Mouse (Mus musculus): ENCODE results near the gene Gm10912. TPM values are rescaled to one million over a fixed set of nuclear protein-coding genes. Genes with fewer than 3 reads are reported as not detected.

The Gm10912 gene
- total and polyA plus RNA-seq, 3 experiments = 0.17 to 0.49 (median 0.24) TPM

Other genes starting within 250 kb of the Gm10912 start
- 10 to 100 TPM; 19.1 to 31.8 TPM for gene Lmo2, start 107.8 kb upstream of the Gm10912 start, total RNA-seq (2021)
- 24.0 and 26.7 TPM in 2 replicates for gene Lmo2, start 107.8 kb upstream of the Gm10912 start, polyA plus RNA-seq (2012; rRNA removed)
- gene Fbxo3, start 38.1 kb upstream of the Gm10912 start, total RNA-seq (2021) = 10 to 100 TPM; 66.3 to 77.9 TPM
- gene Fbxo3, start 38.1 kb upstream of the Gm10912 start, polyA plus RNA-seq (2012; rRNA removed) = 9.3 and 12.8 TPM in 2 replicates
- not detected for gene 4931422A03Rik, start 37.5 kb upstream of the Gm10912 start, total RNA-seq (2021)
- not detected in 2 replicates for gene 4931422A03Rik, start 37.5 kb upstream of the Gm10912 start, polyA plus RNA-seq (2012; rRNA removed)
- not detected for gene Gm10799, start 2.7 kb downstream of the Gm10912 start, total RNA-seq (2021)
- gene Gm10799, start 2.7 kb downstream of the Gm10912 start, polyA plus RNA-seq (2012; rRNA removed) = not detected in 2 replicates
- gene Cd59b, start 4.0 kb downstream of the Gm10912 start, total RNA-seq (2021) = 10 to 100 TPM; 10.5 to 12.5 TPM
- 7.8 and 10.6 TPM in 2 replicates for gene Cd59b, start 4.0 kb downstream of the Gm10912 start, polyA plus RNA-seq (2012; rRNA removed)
- gene Cd59a, start 30.0 kb downstream of the Gm10912 start, total RNA-seq (2021) = 100 to 1,000 TPM; 113 to 117 TPM
- gene Cd59a, start 30.0 kb downstream of the Gm10912 start, polyA plus RNA-seq (2012; rRNA removed) = 24.5 and 30.9 TPM in 2 replicates
- gene A930018P22Rik, start 56.9 kb downstream of the Gm10912 start, total RNA-seq (2021) = 1 to 10 TPM in 1 of 2 experiments, under 1 TPM in 1; 0.73 to 1.6 TPM
- gene A930018P22Rik, start 56.9 kb downstream of the Gm10912 start, polyA plus RNA-seq (2012; rRNA removed) = 1.8 and 3.3 TPM in 2 replicates

Data from adrenal gland, adult 2 months (tissue).